Mouse (Mus musculus): Measurements from ENCODE around the gene Llgl2. TPM values are rescaled to one million over a fixed set of nuclear protein-coding genes. Genes with fewer than 3 reads are reported as not detected.

The Llgl2 gene
- polyA plus RNA-seq, 1 experiment, result 268 TPM

GRCm38 (mm10) chr11:115780141-115781070, 43.4 kb upstream of the Llgl2 start:
- no peak overlapping the region for H3K4me3 ChIP-seq (ENCODE audit: low read depth, low read length)
- whole genome bisulfite sequencing, result 47% methylated on average over 20 of the region's 20 CpGs

GRCm38 (mm10) chr11:115786473-115786872, 37.4 kb upstream of the Llgl2 start:
- peaks cover 41% of the 10 kb centered on the region for H3K36me3 ChIP-seq (ENCODE audit: control insufficient read depth, insufficient read depth, low read length)
- WGBS, result 88% methylated on average over 6 of the region's 6 CpGs
- no peak overlapping the region for H3K27ac ChIP-seq (ENCODE audit: insufficient read depth, low read depth, low read length)
- H3K27me3 ChIP-seq (ENCODE audit: control insufficient read depth, insufficient read depth, low read length), result no peaks in the 10 kb centered on the region
- peaks cover 3% of the 10 kb centered on the region; the same call in 1 of the 2 replicates for H3K4me1 ChIP-seq (ENCODE audit: control insufficient read depth, insufficient read depth, insufficient read length, low read length)
- no peak for TF ChIP-seq CTCF (IDR thresholded peaks at IDR 0.05; ENCODE audit: extremely low read depth, insufficient read length, insufficient replicate concordance, low read depth, low read length)
- no peak for TF ChIP-seq POLR2A (IDR thresholded peaks at IDR 0.05; ENCODE audit: low read depth, low read length)
- no peak overlapping the region for H3K4me3 ChIP-seq (ENCODE audit: low read depth, low read length)

More at GRCm38 (mm10) chr11:115780141-115781070, 43.4 kb upstream of the Llgl2 start:
- Histone ChIP-seq H3K36me3 (ENCODE audit: control insufficient read depth, insufficient read depth, low read length) (peaks cover under 1% of the 10 kb centered on the region; the same call in 1 of the 2 replicates), H3K27ac (ENCODE audit: insufficient read depth, low read depth, low read length) (peak overlapping the region; percentile 99; the same call in 1 of the 2 replicates), H3K27me3 (ENCODE audit: control insufficient read depth, insufficient read depth, low read length) (no peaks in the 10 kb centered on the region), H3K4me1 (ENCODE audit: control insufficient read depth, insufficient read depth, insufficient read length, low read length) (peaks cover 27% of the 10 kb centered on the region)
- no peak for TF ChIP-seq CTCF (IDR thresholded peaks at IDR 0.05; ENCODE audit: extremely low read depth, insufficient read length, insufficient replicate concordance, low read depth, low read length)
- no peak for TF ChIP-seq POLR2A (IDR thresholded peaks at IDR 0.05; ENCODE audit: low read depth, low read length)

- Histone ChIP-seq H3K36me3 (ENCODE audit: control insufficient read depth, insufficient read depth, low read length) (peaks cover 71% of the 10 kb centered on the region), H3K4me1 (ENCODE audit: control insufficient read depth, insufficient read depth, insufficient read length, low read length) (peaks cover 3% of the 10 kb centered on the region; the same call in 1 of the 2 replicates), H3K27me3 (ENCODE audit: control insufficient read depth, insufficient read depth, low read length) (no peaks in the 10 kb centered on the region), H3K4me3 (ENCODE audit: low read depth, low read length) (no peak overlapping the region), H3K27ac (ENCODE audit: insufficient read depth, low read depth, low read length) (no peak overlapping the region)
- 95% methylated on average over 7 of the region's 7 CpGs for WGBS
- no peak for TF ChIP-seq CTCF (IDR thresholded peaks at IDR 0.05; ENCODE audit: extremely low read depth, insufficient read length, insufficient replicate concordance, low read depth, low read length)
- TF ChIP-seq POLR2A (IDR thresholded peaks at IDR 0.05; ENCODE audit: low read depth, low read length), result no peak
These were observed 34.1 kb upstream of the Llgl2 start for GRCm38 (mm10) chr11:115789787-115790186.

- H3K36me3 ChIP-seq (ENCODE audit: control insufficient read depth, insufficient read depth, low read length), result peaks cover 85% of the 10 kb centered on the region
- WGBS, result 96% methylated on average over 16 of the region's 16 CpGs
These were observed 31.9 kb upstream of the Llgl2 start for GRCm38 (mm10) chr11:115791919-115792318.

GRCm38 (mm10) chr11:115792353-115792752, 31.5 kb upstream of the Llgl2 start:
- H3K27ac ChIP-seq (ENCODE audit: insufficient read depth, low read depth, low read length), result no peak overlapping the region
- no peaks in the 10 kb centered on the region for H3K4me1 ChIP-seq (ENCODE audit: control insufficient read depth, insufficient read depth, insufficient read length, low read length)
- 87% methylated on average over 14 of the region's 14 CpGs for WGBS
- H3K4me3 ChIP-seq (ENCODE audit: low read depth, low read length), result no peak overlapping the region
- H3K27me3 ChIP-seq (ENCODE audit: control insufficient read depth, insufficient read depth, low read length), result no peaks in the 10 kb centered on the region
- TF ChIP-seq POLR2A (IDR thresholded peaks at IDR 0.05; ENCODE audit: low read depth, low read length), result no peak
- no peak for TF ChIP-seq CTCF (IDR thresholded peaks at IDR 0.05; ENCODE audit: extremely low read depth, insufficient read length, insufficient replicate concordance, low read depth, low read length)
- peaks cover 87% of the 10 kb centered on the region for H3K36me3 ChIP-seq (ENCODE audit: control insufficient read depth, insufficient read depth, low read length)

More at GRCm38 (mm10) chr11:115791919-115792318, 31.9 kb upstream of the Llgl2 start:
- no peaks in the 10 kb centered on the region for H3K4me1 ChIP-seq (ENCODE audit: control insufficient read depth, insufficient read depth, insufficient read length, low read length)
- H3K4me3 ChIP-seq (ENCODE audit: low read depth, low read length), result no peak overlapping the region
- H3K27me3 ChIP-seq (ENCODE audit: control insufficient read depth, insufficient read depth, low read length), result no peaks in the 10 kb centered on the region
- TF ChIP-seq CTCF (IDR thresholded peaks at IDR 0.05; ENCODE audit: extremely low read depth, insufficient read length, insufficient replicate concordance, low read depth, low read length), result no peak
- TF ChIP-seq POLR2A (IDR thresholded peaks at IDR 0.05; ENCODE audit: low read depth, low read length), result no peak
- no peak overlapping the region for H3K27ac ChIP-seq (ENCODE audit: insufficient read depth, low read depth, low read length)

- H3K4me3 ChIP-seq (ENCODE audit: low read depth, low read length), result no peak overlapping the region
- no peak overlapping the region for H3K27ac ChIP-seq (ENCODE audit: insufficient read depth, low read depth, low read length)
- 79% methylated on average over 15 of the region's 15 CpGs for WGBS
- H3K4me1 ChIP-seq (ENCODE audit: control insufficient read depth, insufficient read depth, insufficient read length, low read length), result no peaks in the 10 kb centered on the region
- no peaks in the 10 kb centered on the region for H3K27me3 ChIP-seq (ENCODE audit: control insufficient read depth, insufficient read depth, low read length)
- H3K36me3 ChIP-seq (ENCODE audit: control insufficient read depth, insufficient read depth, low read length), result peaks cover 94% of the 10 kb centered on the region
- no peak for TF ChIP-seq POLR2A (IDR thresholded peaks at IDR 0.05; ENCODE audit: low read depth, low read length)
- no peak for TF ChIP-seq CTCF (IDR thresholded peaks at IDR 0.05; ENCODE audit: extremely low read depth, insufficient read length, insufficient replicate concordance, low read depth, low read length)
These were observed 27.0 kb upstream of the Llgl2 start for GRCm38 (mm10) chr11:115796898-115797297.

- Histone ChIP-seq H3K4me1 (ENCODE audit: control insufficient read depth, insufficient read depth, insufficient read length, low read length) (no peaks in the 10 kb centered on the region), H3K36me3 (ENCODE audit: control insufficient read depth, insufficient read depth, low read length) (peaks cover 94% of the 10 kb centered on the region), H3K27me3 (ENCODE audit: control insufficient read depth, insufficient read depth, low read length) (no peaks in the 10 kb centered on the region), H3K4me3 (ENCODE audit: low read depth, low read length) (no peak overlapping the region), H3K27ac (ENCODE audit: insufficient read depth, low read depth, low read length) (no peak overlapping the region)
- WGBS, result 71% methylated on average over 9 of the region's 9 CpGs
- TF ChIP-seq POLR2A (IDR thresholded peaks at IDR 0.05; ENCODE audit: low read depth, low read length) (no peak), CTCF (IDR thresholded peaks at IDR 0.05; ENCODE audit: extremely low read depth, insufficient read length, insufficient replicate concordance, low read depth, low read length) (no peak)
These were observed 26.2 kb upstream of the Llgl2 start for GRCm38 (mm10) chr11:115797665-115798064.
